Mouse (Mus musculus): ENCODE data around the gene Fbxo48. TPM values are rescaled to one million over a fixed set of nuclear protein-coding genes. Genes with fewer than 3 reads are reported as not detected.

Gene Fbxo48
- polyA plus RNA-seq (2012; rRNA removed): 1.4 TPM in 2 replicates

GRCm38 (mm10) chr11:16950976-16951760, at the start of gene Fbxo48:
TSS of gene Fbxo48 (plus strand) at chr11:16951375.

Other genes starting within 250 kb of the Fbxo48 start
- 17.6 and 17.9 TPM in 2 replicates for gene Egfr, start 199.2 kb upstream of the Fbxo48 start, polyA plus RNA-seq (2012; rRNA removed)
- gene Cnrip1, start 100.2 kb downstream of the Fbxo48 start, polyA plus RNA-seq (2012; rRNA removed): 4.1 TPM in 2 replicates
- gene Plek, start 101.0 kb downstream of the Fbxo48 start, polyA plus RNA-seq (2012; rRNA removed): 10.5 and 10.7 TPM in 2 replicates
- 14.9 and 15.8 TPM in 2 replicates for gene Ppp3r1, start 207.9 kb downstream of the Fbxo48 start, polyA plus RNA-seq (2012; rRNA removed)
- gene Wdr92, start 230.7 kb downstream of the Fbxo48 start, polyA plus RNA-seq (2012; rRNA removed): 5.8 and 6.3 TPM in 2 replicates